Mouse (Mus musculus) left cerebral cortex, postnatal 36 days (tissue): ENCODE measurements around the gene Tmcc2. TPM values are rescaled to one million over a fixed set of nuclear protein-coding genes. Genes with fewer than 3 reads are reported as not detected.

Experiments used
- DNase-seq, 2 experiments: peaks; one replicate each; pipeline ENCODE4 v3.0.0; 2021 to 2022; ENCODE audit warnings: low spot score in 2 of 2, mixed read lengths in 1 of 2
- intact Hi-C: fragments of 180-260 bp; cut with DNase I; formaldehyde crosslinking; loops from one replicate; pipeline ENCODE4 v1.15.1; 2025
- total RNA-seq, 2 experiments: library from RNA; stranded (reverse); gene quantifications; 2 replicates each; pipeline ENCODE4 v1.2.3; 2021

The Tmcc2 gene
- total RNA-seq, 2 experiments from 2014 or later, result 171 to 173 TPM

DNA sequence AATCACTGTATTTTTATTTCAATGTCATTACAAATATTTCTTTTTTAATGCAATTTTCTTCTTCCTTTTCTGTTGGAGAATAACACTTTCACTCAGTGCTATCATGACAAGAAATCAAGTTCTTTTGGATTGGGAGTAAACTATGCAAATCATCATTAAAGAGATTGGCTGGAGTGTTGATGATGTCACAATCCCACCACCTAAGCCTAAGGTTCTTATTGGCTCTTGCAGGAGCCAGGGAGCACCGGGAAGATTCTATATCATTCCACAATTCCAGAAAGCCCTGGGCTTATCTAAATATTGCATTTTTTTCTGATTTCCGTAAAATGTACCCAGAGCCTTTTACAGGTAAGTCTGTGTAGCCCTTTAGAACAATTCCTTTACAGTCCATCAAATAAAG, 5.6 kb upstream of the Tmcc2 start:
- intact Hi-C loops, result no loop called here

DNA sequence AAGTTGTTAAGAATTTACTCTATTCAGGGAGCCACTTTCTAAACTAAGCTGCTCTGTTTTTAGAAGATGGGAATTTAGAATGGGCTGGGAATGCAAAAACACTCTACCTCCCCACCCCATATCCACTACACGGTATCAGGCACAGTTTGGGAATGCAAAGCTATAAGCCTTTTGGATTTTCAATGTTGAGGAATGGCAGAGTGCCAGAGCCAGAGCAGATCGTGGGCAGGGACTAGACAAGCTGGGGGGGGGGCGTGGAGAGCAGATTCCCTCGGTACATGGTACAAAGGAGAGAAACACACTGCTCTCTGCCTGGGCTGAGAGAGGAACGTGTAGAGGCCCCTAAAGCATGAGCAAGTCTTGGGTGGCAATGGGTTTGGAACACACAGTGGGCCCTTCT, 1.8 kb upstream of the Tmcc2 start:
- intact Hi-C loops, result no loop called here
- DNase-seq, result no peak

More for the DNA sequence above, 5.6 kb upstream of the Tmcc2 start:
- DNase-seq, result no peak

DNA sequence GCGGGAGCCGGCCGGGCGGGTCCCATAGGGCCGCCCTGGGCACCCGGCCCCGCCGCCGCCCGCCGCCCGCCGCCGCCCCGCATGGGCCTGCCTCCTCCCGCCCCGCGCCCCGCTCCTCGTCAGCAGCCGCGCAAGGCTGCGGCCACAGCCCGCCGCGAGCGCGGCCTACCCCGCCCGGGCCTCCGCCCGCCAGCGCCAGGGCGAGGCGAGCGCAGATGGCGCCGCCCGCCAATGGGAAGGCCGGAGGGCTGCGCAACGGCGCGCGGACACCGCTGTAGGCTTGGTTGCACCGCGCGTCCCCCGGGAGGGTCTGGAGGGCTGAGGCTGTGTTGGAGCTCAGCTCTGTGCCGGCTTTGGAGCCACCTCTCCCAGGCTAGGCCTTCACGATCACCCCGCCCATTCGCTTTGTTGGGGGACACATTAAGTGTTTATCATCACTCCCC, 520 bp upstream of the Tmcc2 start:
- intact Hi-C loops, result loop anchor here (2.0 kb wide), 1 partner anchor 25 kb away; the partner anchor contains the start of gene Dstyk
- DNase-seq, result peak; percentile 78 to 85

DNA sequence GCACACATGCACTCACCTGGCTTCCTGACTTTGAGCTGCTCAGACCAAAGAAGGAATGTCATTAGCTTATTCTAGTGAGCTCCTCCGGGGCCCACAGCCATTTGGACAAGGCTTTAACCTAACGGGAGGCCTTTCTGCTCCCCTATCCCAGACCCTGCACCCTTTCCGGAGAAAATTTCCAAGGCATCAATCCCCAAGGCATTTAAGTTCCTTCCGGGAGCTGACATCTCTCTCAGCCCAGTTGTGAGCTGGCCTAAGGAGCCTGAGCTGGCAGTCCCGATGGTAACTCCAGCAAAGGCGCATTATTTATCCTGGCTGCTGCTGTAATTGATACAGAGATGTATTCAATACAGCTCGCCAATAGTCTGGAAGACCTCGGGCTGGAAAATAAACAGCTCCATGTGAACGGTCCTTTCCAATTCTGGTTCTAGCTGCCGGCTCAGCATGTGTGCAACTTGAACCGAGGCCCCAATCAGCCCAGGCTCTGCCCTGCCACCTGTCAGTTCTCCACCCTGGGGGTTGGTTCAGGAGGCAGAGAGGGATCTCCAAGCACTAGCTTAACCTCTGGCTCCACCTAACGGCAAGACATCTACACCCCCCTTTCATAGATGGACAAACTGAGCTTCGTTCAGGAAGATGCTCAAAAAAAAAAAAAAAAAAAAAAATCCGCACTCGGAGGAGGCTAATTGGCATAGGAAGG, 1.0 kb downstream of the Tmcc2 start:
- intact Hi-C loops, result loop anchor here (1.0 to 2.0 kb wide), 2 partner anchors 23 to 27 kb away; partner anchors contain the start of gene Dstyk
- peak in 1 of 2 experiments; percentile 57 for DNase-seq

DNA sequence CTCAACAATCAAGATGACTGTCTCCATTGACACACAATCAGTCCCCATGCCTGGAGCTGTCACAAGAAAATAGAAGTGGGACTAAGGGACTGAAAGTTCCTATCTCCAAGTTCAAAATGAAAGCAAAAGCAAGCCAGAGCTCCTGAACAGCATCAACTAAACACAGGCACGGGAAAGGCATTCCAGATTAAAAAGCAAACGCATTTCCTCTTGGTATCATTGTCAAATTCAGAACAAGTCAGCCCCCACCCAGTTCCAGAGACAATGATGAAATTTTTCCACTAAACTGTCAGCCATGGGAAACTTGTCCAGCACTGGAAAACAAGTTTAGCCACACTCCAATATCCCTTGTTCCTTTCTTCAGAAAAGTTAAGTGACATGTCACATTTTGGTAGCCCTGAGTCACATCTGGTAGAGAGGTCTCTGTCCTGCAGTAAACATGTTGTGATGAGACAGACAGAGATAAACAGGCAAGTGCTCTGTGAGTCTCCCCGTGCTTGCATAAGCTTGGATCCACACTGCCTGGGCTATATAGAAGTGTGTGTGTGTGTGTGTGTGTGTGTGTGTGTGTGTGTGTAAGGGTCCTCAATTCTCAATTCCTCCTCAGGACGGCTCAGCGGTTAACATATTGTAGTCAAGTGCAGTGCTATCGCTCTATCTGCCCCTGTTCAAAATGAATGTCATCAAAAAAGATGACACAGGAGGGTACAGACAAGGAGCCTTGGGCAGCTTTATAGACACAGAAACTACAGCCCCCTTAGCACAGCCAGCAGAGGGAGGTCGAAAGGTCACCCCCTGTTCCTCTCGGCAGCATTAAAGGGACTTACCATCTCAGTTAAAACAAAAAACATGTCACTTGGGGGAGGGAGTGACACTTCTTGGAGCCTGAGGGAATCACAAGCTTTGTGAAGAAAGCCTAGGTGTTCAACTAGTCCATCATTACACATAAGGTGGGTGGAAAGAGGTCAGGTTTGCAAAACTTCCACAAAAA, 2.0 kb downstream of the Tmcc2 start:
- no peak for DNase-seq
- intact Hi-C loops, result no loop called here

DNA sequence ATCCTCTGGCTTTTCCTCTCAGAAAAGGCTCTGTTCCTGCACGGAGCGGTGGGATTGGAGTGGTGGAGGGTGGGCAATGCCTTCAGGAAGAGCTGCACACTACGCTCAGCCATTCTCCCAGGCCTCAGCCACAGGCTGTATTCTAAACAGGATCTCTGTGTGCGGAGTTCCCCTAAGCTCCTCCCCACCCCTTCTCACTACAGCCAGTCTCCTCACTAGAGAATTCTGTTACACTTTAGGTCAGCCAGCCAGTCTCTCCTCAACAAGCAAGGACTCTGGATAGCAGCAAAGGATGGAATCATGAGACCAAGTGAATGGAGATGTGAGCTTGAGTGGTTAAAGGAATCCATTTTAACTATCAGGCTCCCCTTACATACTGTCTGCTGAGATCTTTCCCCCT, 3.1 kb downstream of the Tmcc2 start:
- no peak for DNase-seq
- intact Hi-C loops, result no loop called here

DNA sequence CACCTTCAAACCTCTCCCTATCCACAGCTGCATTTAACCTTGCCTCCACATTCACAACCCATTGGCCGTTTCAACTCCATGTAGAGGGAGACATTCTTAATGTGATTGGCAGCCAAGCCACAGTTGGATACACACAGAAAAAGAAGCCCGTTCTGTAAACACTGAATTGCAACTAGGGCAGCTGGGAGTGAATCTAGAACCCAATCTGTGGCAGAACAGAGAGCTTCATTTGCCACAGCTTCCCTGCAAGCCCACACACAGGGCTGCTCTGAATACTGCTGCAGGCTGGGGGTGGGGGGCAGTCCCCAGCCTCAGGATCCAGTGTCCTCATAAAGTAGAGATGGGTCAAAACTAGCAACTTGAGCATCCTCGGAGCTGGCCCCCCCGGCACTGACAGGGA, 4.8 kb downstream of the Tmcc2 start:
- DNase-seq, result no peak
- intact Hi-C loops, result no loop called here

DNA sequence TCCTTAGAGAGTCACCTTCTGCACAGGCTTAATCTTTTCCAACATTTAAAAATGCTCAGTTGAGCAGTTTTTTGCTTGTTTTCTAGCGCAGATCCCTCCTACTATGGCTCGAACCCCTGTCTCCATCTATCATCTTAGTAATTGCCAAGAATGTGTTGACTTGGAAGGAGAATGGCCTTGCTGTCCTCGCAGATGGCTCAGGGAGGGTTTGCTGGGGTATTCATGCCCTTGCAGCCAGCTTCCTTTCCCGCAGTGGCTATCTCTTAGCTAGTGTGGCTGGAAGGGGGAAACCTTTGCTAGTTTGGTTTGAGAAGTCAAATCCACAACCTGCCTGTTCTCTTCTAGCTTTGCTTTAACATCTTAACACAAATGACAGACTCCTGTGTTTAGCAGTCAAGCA, 5.4 kb downstream of the Tmcc2 start:
- DNase-seq, result no peak
- intact Hi-C loops, result no loop called here

DNA sequence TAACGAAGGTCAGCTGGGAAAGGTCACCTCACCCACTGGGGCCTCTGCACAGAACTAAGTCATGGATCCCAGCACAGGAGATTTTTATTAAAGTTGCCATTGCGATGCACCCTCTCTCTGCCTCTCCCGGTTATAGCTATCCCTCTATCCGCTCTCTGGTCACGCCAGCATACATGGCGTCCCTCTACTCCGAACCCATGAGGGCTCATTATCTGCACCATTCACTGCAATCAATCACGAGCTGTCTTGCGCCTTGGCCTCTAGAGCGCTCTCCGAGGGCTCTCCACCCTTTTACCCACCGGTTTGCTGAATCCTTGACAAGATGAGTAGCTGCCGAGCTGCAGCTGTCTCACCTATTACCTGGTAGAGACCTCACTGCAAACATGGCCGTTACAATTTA, 5.8 kb downstream of the Tmcc2 start:
- no peak for DNase-seq
- intact Hi-C loops, result no loop called here

DNA sequence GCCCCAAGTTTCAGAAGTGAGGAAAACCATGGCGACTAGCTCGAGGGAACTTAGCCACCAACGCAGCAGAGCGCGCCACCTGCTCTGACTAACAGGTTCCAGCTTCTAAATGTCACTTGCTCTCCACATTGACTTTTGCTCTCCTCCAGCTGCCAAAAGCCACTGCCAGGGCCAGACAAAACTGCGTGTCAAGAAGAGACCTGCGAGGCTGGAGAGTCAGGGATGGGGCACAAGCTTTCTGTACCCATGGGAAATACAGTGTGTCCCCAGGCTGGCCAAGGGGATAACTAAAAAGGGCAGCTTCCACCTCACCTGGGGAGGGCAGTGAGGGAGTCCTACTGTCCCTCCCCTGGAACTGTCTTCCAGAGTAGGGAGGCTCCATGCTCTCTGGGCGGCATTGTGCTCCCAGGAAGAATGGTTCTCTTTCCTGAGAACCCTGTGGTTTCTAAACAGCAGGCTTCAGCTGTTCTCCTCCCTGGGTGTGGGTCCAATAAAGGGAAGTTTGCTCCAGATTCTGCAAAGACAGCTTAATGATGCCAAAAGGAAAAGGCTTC, 7.0 kb downstream of the Tmcc2 start:
- peak in 1 of 2 experiments; percentile 64 for DNase-seq
- intact Hi-C loops, result no loop called here

DNA sequence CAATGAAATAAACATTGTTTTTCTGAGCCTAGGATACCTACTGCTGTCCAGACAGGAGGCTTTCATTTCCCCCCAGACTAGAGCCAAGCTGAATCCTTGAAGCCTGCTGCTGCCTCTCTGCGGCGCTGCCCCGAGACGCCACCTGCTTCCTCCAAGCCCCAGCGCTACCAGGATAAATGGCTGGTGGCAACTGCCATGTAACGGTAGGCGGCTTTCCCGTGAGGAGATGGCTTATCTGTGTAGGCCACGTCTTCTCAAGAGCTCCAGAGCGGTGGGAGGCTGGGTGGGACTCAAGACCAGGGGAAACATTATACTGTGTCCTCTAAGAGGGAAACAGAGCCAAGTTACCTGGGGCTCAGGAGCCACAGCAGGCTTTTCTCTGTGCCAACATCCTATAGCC, 9.2 kb downstream of the Tmcc2 start:
- DNase-seq, result no peak
- intact Hi-C loops, result no loop called here

DNA sequence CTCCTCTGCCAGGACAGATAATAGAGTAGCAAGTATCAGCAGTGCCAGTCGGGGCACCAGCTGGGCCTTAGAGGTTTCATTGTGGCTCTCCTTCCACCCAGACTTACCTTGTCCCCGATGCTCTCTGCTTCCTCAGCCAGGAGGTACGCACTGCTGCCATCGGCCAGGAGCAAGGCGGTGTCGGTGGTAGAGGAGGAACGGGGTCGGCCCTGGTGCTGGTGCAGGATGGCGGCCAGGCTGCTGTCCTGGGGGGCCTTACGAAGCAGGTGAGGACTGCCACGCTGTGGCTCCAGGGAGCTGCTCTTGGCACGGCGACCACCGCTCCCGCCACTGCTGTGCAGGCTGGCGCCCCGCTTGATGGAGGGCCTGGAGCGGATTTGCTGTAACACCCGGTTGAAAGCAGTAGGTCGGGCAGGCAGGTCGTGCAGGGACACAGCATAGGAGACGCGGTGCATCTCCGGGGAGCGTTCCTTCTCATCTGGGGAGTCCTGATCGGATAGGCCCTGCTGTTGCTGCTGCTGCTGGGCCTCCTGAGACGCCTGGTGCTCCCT, 10.5 kb downstream of the Tmcc2 start:
- intact Hi-C loops, result no loop called here
- DNase-seq, result no peak

DNA sequence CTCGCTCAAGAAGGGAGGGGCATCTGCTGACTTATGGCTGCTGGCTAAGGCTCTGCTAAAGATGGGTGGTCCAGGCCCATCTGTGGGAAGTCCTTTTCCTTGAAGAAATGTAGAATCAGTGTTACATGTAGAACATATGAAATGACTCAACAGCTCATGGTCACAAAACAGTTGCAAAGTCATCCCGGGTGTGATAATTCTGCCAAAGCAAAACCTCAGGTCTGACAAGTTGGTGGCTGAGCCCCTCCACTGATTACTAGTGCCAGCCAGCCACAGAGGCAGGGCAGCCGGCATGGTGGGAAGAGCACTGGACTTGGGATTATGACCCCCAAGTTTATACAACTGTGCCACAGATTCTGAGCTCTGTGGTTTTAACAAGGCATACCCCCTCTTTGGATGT, 13.3 kb downstream of the Tmcc2 start:
- intact Hi-C loops, result no loop called here
- DNase-seq, result no peak

DNA sequence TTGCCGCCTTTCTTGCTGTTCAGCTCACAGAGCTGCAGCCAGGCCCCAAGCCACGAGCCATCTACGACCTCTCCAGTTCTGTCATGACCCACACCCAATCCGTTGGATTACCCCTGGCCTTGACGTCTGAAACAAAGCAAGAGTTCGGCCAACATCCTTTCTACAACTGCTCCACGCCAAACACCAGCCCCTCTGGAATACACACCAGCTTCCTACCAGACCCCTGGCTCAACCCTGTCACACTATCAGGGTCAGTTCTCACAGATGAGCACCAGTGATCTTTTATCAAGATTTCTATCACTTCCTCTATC, 14.1 kb downstream of the Tmcc2 start:
- intact Hi-C loops, result no loop called here
- no peak for DNase-seq

DNA sequence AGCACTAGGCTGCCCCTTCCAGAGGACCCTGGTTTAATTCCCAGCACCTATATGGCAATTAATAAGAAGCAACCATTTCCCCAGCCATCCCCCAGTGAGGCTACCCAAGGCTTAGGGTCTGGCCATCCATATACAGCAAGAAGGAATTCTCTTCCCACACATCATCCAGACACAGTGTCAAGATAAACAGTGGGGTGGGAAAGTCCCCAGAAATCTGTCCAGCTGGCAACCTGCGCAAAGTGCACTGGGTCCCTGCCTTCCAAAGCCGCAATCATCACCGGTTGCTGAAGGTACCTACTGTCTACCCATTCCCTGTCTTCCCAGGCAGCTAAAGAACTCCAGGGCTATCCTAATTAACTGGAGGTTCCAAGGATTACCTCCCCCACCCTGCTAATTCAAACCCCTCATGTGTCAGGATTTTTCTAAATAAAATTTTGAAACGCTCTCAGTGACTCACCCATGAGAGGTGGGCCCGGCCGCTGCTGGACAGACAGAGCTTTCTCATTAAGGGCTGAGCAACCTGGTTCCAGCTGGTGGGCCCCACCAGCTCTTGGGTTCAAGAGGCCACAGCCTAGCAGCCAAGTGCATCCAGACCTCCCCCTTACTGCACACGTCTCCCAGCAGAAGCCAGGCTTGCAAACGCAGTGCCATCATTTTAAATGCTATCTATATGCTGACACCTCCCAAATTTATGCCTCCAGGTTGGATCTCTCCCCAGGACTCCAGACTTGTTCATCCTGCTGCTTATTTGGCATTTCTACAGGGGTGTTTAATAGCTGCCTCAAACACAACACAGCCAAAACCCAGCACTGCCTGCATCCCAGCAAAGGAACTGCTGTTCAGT, 14.6 kb downstream of the Tmcc2 start:
- peak in 1 of 2 experiments; percentile 37 for DNase-seq
- intact Hi-C loops, result no loop called here

DNA sequence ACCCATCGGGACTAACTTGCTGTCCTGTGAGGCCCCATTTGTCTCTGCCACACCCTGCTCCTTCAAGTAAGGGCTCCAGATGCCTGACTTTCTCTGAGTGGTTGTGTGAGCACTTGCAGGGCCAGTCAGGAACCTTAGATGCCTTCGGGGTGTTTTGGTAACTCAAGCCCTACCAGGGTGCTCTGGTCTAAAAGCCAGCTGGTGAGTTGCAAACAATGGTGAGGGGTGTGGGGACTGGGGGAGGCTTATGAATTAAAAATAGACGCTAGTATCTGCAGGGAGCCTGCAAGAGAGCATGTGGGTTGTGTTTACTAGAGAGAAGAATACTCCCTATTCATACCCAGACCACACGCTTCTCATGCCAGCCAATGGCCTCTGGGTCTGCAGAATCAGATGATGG, 15.8 kb downstream of the Tmcc2 start:
- DNase-seq, result no peak
- intact Hi-C loops, result no loop called here

DNA sequence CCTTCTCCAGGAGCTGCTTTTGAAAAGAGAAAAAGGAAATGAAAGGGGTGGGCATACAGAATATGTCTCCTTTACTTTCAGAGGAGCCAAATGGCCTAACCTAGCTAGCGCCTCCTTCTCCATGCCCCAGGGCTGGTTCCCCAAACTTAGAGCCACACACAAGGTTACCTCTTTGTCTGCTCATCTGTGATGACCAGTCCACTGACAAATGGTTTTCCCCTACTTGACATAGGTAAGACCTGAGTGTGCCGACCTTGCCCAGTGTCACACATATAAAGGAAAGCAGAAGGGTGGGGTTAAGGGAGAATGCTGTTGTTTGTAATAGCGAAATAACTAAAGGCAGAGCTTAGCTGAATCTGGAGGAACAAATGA, 16.2 kb downstream of the Tmcc2 start:
- intact Hi-C loops, result no loop called here
- DNase-seq, result no peak

DNA sequence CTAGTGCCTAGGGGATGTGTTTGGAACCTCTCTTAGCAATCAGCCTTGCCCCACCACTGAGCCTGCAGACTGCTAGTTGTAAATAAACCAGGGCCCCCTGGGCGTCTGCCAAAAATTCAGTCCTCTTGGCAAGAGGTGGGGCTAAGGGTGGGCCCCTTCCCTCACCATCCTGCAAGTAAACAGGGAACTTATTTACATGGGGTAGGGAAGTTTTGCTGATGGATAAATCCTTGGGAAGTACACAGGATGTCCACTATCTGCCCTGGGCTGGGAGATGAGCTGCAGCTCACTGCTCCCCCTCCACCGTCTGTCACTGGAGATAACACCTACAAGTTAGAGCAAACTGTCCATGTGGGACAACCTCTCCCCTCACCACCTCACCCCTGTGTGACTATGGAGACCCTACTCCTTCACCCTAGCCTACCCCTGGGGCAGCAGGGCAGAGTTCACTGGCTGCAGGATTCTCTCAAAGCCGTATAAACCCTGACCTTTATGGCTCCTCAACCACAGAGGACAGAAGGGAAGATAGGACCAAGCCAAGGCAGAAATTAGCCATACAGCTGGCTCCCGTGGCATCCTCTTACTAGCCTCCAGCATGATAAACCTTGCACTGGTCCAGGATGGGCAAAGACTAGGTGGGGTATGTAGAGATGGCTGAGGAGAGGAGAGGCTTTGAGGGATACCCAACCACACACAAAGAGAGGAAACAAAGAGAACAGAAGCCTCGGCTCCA, 16.8 kb downstream of the Tmcc2 start:
- intact Hi-C loops, result no loop called here
- no peak for DNase-seq
